Mouse (Mus musculus): ENCODE data around the gene Tnni2. TPM values are rescaled to one million over a fixed set of nuclear protein-coding genes. Genes with fewer than 3 reads are reported as not detected.
"Not testable (repeated sequence)": the region's sequence is repeated elsewhere in the genome, so short reads cannot be mapped to it uniquely, and the experiment has no call there.

Gene Tnni2
- polyA plus RNA-seq, 1 experiment from 2014 or later: 27.0 TPM

- 57% methylated on average over 4 of the region's 4 CpGs for WGBS
- H3K4me3 ChIP-seq (ENCODE audit: low read length): no peak overlapping the region
- H3K9ac ChIP-seq (ENCODE audit: low read length): no peak overlapping the region
- H3K4me1 ChIP-seq (ENCODE audit: control insufficient read depth, insufficient read depth, low read length): peaks cover 2% of the 10 kb centered on the region; the same call in 1 of the 2 replicates
- no peak overlapping the region for H3K27ac ChIP-seq (ENCODE audit: low read length)
- no peaks in the 10 kb centered on the region for H3K9me3 ChIP-seq (replicated peaks; ENCODE audit: control insufficient read depth, low read length)
- no peaks in the 10 kb centered on the region for H3K27me3 ChIP-seq (ENCODE audit: control insufficient read depth, insufficient read depth, low read length)
- no peaks in the 10 kb centered on the region for H3K36me3 ChIP-seq (ENCODE audit: control insufficient read depth, insufficient read depth)
- no peak for ATAC-seq (replicated peaks; ENCODE audit: extremely low read depth, insufficient read depth, low FRiP score)
- H3K4me2 ChIP-seq (ENCODE audit: low read depth, low read length): no peak overlapping the region
These were observed 38.0 kb upstream of the Tnni2 start for GRCm38 (mm10) chr7:142403591-142403990.

GRCm38 (mm10) chr7:142405134-142405533, 36.5 kb upstream of the Tnni2 start:
- ATAC-seq (replicated peaks; ENCODE audit: extremely low read depth, insufficient read depth, low FRiP score); H3K27ac ChIP-seq (ENCODE audit: low read length); H3K9ac ChIP-seq (ENCODE audit: low read length); H3K4me1 ChIP-seq (ENCODE audit: control insufficient read depth, insufficient read depth, low read length); H3K27me3 ChIP-seq (ENCODE audit: control insufficient read depth, insufficient read depth, low read length); H3K36me3 ChIP-seq (ENCODE audit: control insufficient read depth, insufficient read depth); H3K9me3 ChIP-seq (replicated peaks; ENCODE audit: control insufficient read depth, low read length); H3K4me3 ChIP-seq (ENCODE audit: low read length); H3K4me2 ChIP-seq (ENCODE audit: low read depth, low read length): not testable (repeated sequence)
- WGBS: 90% methylated on average over 5 of the region's 5 CpGs

DNA sequence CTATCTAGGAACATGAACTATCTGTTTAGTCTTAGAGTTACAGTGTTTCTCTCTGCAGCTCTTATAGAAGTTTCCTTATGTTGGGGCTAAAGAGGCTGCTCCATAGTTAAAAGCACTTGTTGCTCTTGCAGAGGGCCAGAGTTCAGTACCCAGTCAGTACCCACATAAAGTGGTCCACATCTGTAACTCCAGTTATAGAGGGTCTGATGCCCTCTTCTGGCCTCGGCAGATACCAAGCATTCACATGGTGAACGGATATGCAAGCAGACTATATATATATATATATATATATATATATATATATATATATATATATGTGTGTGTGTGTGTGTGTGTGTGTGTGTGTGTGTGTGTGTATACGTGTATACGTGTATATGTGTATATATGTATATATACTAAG, 33.7 kb upstream of the Tnni2 start:
- Histone ChIP-seq H3K4me2 (ENCODE audit: low read depth, low read length) (no peak overlapping the region), H3K9ac (ENCODE audit: low read length) (no peak overlapping the region), H3K36me3 (ENCODE audit: control insufficient read depth, insufficient read depth) (no peaks in the 10 kb centered on the region), H3K27me3 (ENCODE audit: control insufficient read depth, insufficient read depth, low read length) (no peaks in the 10 kb centered on the region), H3K4me3 (ENCODE audit: low read length) (no peak overlapping the region), H3K27ac (ENCODE audit: low read length) (no peak overlapping the region), H3K4me1 (ENCODE audit: control insufficient read depth, insufficient read depth, low read length) (no peaks in the 10 kb centered on the region), H3K9me3 (replicated peaks; ENCODE audit: control insufficient read depth, low read length) (peaks cover 3% of the 10 kb centered on the region; the same call in 1 of the 2 replicates)
- whole genome bisulfite sequencing: 51% methylated on average over 4 of the region's 4 CpGs
- no peak for ATAC-seq (replicated peaks; ENCODE audit: extremely low read depth, insufficient read depth, low FRiP score)

DNA sequence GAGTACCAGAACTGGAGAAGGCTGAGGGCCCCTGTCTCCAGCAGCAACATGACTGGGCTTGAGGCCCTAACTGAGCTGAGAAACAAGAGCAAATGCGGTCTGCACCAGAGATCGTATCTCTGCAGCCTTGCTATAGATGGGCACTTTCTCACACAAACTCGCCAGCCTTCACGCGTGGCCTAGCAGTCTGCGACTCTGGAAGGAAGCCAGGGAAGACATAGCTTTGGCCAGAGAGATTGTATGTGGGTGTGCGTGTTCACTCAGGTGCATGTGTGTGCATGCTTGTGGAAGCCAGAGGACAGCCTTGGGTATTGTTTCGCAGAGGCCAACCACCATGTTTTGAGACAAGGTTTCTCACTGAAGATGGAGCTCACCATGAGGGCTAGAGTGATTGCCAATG, 32.9 kb upstream of the Tnni2 start:
- H3K4me3 ChIP-seq (ENCODE audit: low read length): no peak overlapping the region
- H3K27me3 ChIP-seq (ENCODE audit: control insufficient read depth, insufficient read depth, low read length): no peaks in the 10 kb centered on the region
- peaks cover 3% of the 10 kb centered on the region; the same call in 1 of the 2 replicates for H3K9me3 ChIP-seq (replicated peaks; ENCODE audit: control insufficient read depth, low read length)
- H3K9ac ChIP-seq (ENCODE audit: low read length): no peak overlapping the region
- ATAC-seq (replicated peaks; ENCODE audit: extremely low read depth, insufficient read depth, low FRiP score): no peak
- H3K4me1 ChIP-seq (ENCODE audit: control insufficient read depth, insufficient read depth, low read length): no peaks in the 10 kb centered on the region
- H3K27ac ChIP-seq (ENCODE audit: low read length): no peak overlapping the region
- H3K4me2 ChIP-seq (ENCODE audit: low read depth, low read length): no peak overlapping the region
- no peaks in the 10 kb centered on the region for H3K36me3 ChIP-seq (ENCODE audit: control insufficient read depth, insufficient read depth)
- WGBS: 87% methylated on average over 8 of the region's 8 CpGs

- no peaks in the 10 kb centered on the region for H3K27me3 ChIP-seq (ENCODE audit: control insufficient read depth, insufficient read depth, low read length)
- 70% methylated on average over 3 of the region's 3 CpGs for WGBS
- no peak overlapping the region for H3K9ac ChIP-seq (ENCODE audit: low read length)
- H3K9me3 ChIP-seq (replicated peaks; ENCODE audit: control insufficient read depth, low read length): peaks cover 3% of the 10 kb centered on the region; the same call in 1 of the 2 replicates
- H3K4me2 ChIP-seq (ENCODE audit: low read depth, low read length): no peak overlapping the region
- H3K4me1 ChIP-seq (ENCODE audit: control insufficient read depth, insufficient read depth, low read length): no peaks in the 10 kb centered on the region
- no peaks in the 10 kb centered on the region for H3K36me3 ChIP-seq (ENCODE audit: control insufficient read depth, insufficient read depth)
- H3K4me3 ChIP-seq (ENCODE audit: low read length): no peak overlapping the region
- no peak overlapping the region for H3K27ac ChIP-seq (ENCODE audit: low read length)
- ATAC-seq (replicated peaks; ENCODE audit: extremely low read depth, insufficient read depth, low FRiP score): no peak
These were observed 32.0 kb upstream of the Tnni2 start for GRCm38 (mm10) chr7:142409603-142410002.

- ATAC-seq (replicated peaks; ENCODE audit: extremely low read depth, insufficient read depth, low FRiP score): no peak
- no peaks in the 10 kb centered on the region for H3K27me3 ChIP-seq (ENCODE audit: control insufficient read depth, insufficient read depth, low read length)
- peaks cover 3% of the 10 kb centered on the region; the same call in 1 of the 2 replicates for H3K9me3 ChIP-seq (replicated peaks; ENCODE audit: control insufficient read depth, low read length)
- no peaks in the 10 kb centered on the region for H3K4me1 ChIP-seq (ENCODE audit: control insufficient read depth, insufficient read depth, low read length)
- WGBS: 72% methylated on average over 6 of the region's 6 CpGs
- no peak overlapping the region for H3K4me3 ChIP-seq (ENCODE audit: low read length)
- H3K36me3 ChIP-seq (ENCODE audit: control insufficient read depth, insufficient read depth): no peaks in the 10 kb centered on the region
- no peak overlapping the region for H3K4me2 ChIP-seq (ENCODE audit: low read depth, low read length)
- H3K27ac ChIP-seq (ENCODE audit: low read length): no peak overlapping the region
- no peak overlapping the region for H3K9ac ChIP-seq (ENCODE audit: low read length)
These were observed 28.3 kb upstream of the Tnni2 start for GRCm38 (mm10) chr7:142413285-142413684.

DNA sequence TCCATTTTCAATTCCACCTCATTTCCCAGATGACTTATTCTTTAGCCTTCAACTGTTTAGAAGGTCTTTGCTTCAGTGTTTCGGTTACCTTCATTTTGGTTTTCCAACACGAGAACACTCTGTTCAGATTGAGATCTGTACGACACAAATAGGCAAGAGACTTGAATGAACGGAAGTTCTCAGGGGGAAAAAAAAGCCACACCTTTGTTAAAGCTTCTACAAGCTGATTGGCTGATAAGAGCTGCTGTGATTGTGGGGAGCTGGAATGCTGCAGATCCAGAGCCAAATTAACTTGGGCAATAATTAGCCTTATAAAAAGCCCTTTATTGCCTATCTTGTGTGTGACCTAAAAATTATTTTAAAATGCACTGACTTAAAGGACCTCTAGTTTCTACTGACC, 26.3 kb upstream of the Tnni2 start:
- H3K9ac ChIP-seq (ENCODE audit: low read length): no peak overlapping the region
- no peak overlapping the region for H3K4me2 ChIP-seq (ENCODE audit: low read depth, low read length)
- H3K36me3 ChIP-seq (ENCODE audit: control insufficient read depth, insufficient read depth): no peaks in the 10 kb centered on the region
- H3K9me3 ChIP-seq (replicated peaks; ENCODE audit: control insufficient read depth, low read length): peaks cover 3% of the 10 kb centered on the region; the same call in 1 of the 2 replicates
- H3K4me3 ChIP-seq (ENCODE audit: low read length): no peak overlapping the region
- H3K27ac ChIP-seq (ENCODE audit: low read length): no peak overlapping the region
- no peaks in the 10 kb centered on the region for H3K4me1 ChIP-seq (ENCODE audit: control insufficient read depth, insufficient read depth, low read length)
- no peak for ATAC-seq (replicated peaks; ENCODE audit: extremely low read depth, insufficient read depth, low FRiP score)
- no peaks in the 10 kb centered on the region for H3K27me3 ChIP-seq (ENCODE audit: control insufficient read depth, insufficient read depth, low read length)
- 50% methylated on average over 4 of the region's 4 CpGs for WGBS

DNA sequence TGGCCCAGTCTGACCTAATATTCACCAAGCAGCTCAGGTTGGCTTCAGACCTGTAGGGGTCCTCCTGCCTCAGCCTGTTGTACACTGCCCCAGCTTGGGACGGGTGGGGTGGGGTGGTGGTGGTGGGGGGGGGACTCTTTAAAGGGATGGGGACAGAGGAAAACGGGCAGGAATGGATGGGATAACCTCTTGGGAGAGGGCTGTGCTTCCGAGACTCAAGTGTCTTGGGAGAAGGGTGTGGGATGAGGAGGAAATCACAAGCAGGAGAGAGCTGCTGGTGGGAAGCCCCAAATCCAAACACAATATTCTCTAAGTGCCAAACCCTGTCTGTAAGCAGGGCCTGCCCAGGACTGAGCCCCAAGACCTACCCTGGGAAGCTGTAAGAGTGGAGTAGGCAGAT, 25.4 kb upstream of the Tnni2 start:
- Histone ChIP-seq H3K36me3 (ENCODE audit: control insufficient read depth, insufficient read depth) (no peaks in the 10 kb centered on the region), H3K4me2 (ENCODE audit: low read depth, low read length) (no peak overlapping the region), H3K9ac (ENCODE audit: low read length) (no peak overlapping the region), H3K9me3 (replicated peaks; ENCODE audit: control insufficient read depth, low read length) (no peaks in the 10 kb centered on the region), H3K27ac (ENCODE audit: low read length) (no peak overlapping the region), H3K4me3 (ENCODE audit: low read length) (no peak overlapping the region), H3K4me1 (ENCODE audit: control insufficient read depth, insufficient read depth, low read length) (no peaks in the 10 kb centered on the region), H3K27me3 (ENCODE audit: control insufficient read depth, insufficient read depth, low read length) (no peaks in the 10 kb centered on the region)
- 62% methylated on average over 3 of the region's 3 CpGs for WGBS
- no peak for ATAC-seq (replicated peaks; ENCODE audit: extremely low read depth, insufficient read depth, low FRiP score)

GRCm38 (mm10) chr7:142418027-142418426, 23.6 kb upstream of the Tnni2 start:
- Histone ChIP-seq H3K36me3 (ENCODE audit: control insufficient read depth, insufficient read depth) (no peaks in the 10 kb centered on the region), H3K4me1 (ENCODE audit: control insufficient read depth, insufficient read depth, low read length) (no peaks in the 10 kb centered on the region), H3K9ac (ENCODE audit: low read length) (no peak overlapping the region), H3K27me3 (ENCODE audit: control insufficient read depth, insufficient read depth, low read length) (no peaks in the 10 kb centered on the region), H3K9me3 (replicated peaks; ENCODE audit: control insufficient read depth, low read length) (no peaks in the 10 kb centered on the region), H3K4me3 (ENCODE audit: low read length) (no peak overlapping the region), H3K4me2 (ENCODE audit: low read depth, low read length) (no peak overlapping the region), H3K27ac (ENCODE audit: low read length) (no peak overlapping the region)
- ATAC-seq (replicated peaks; ENCODE audit: extremely low read depth, insufficient read depth, low FRiP score): peak; percentile 45; the same call in 1 of the 2 replicates
- WGBS: 73% methylated on average over 2 of the region's 2 CpGs

- ATAC-seq (replicated peaks; ENCODE audit: extremely low read depth, insufficient read depth, low FRiP score): no peak
- Histone ChIP-seq H3K27me3 (ENCODE audit: control insufficient read depth, insufficient read depth, low read length) (no peaks in the 10 kb centered on the region), H3K4me1 (ENCODE audit: control insufficient read depth, insufficient read depth, low read length) (no peaks in the 10 kb centered on the region), H3K4me3 (ENCODE audit: low read length) (no peak overlapping the region), H3K27ac (ENCODE audit: low read length) (no peak overlapping the region), H3K9ac (ENCODE audit: low read length) (no peak overlapping the region), H3K36me3 (ENCODE audit: control insufficient read depth, insufficient read depth) (no peaks in the 10 kb centered on the region), H3K9me3 (replicated peaks; ENCODE audit: control insufficient read depth, low read length) (no peaks in the 10 kb centered on the region), H3K4me2 (ENCODE audit: low read depth, low read length) (no peak overlapping the region)
- WGBS: 90% methylated on average over 8 of the region's 8 CpGs
These were observed 22.9 kb upstream of the Tnni2 start for GRCm38 (mm10) chr7:142418679-142419078.
